In genomic region chr9:124311502-124311901, GRCm38 (mm10) we compare ENCODE assay signal across 8 mouse cellular contexts. TPM values are rescaled to one million over a fixed set of nuclear protein-coding genes. Genes with fewer than 3 reads are reported as not detected.
A peak's percentile ranks its signal among the peaks of the same experiment; 100 is the strongest.
DNase-seq lines count a peak whose midpoint lies in the region; ATAC-seq and TF ChIP-seq lines count a peak whose summit lies in the region.
"Had no signal": no experiment of that assay in that cellular context is flagged by ENCODE, and none has a peak within 500 bp of the region (broad histone marks: within the 10 kb centered on the region; RNA-seq: fewer than 3 reads in every experiment).

No protein-coding gene starts in this region.

- H3K36me3 ChIP-seq in lung, postnatal 0 days (ENCODE audit: insufficient read depth, low read length): no peaks in the 10 kb centered on the region
- no peaks in the 10 kb centered on the region for H3K36me3 ChIP-seq in forebrain, embryonic 16.5 days (ENCODE audit: control insufficient read depth, insufficient read depth)
- H3K36me3 ChIP-seq in limb, embryonic 15.5 days: no peaks in the 10 kb centered on the region
- H3K36me3 ChIP-seq in stomach, embryonic 16.5 days (ENCODE audit: control insufficient read depth, insufficient read depth, low read length): no peaks in the 10 kb centered on the region

- H3K4me3 ChIP-seq in lung, postnatal 0 days (ENCODE audit: low read depth, low read length): peak overlapping the region; percentile 50; the same call in 1 of the 2 replicates
- H3K4me3 ChIP-seq in forebrain, embryonic 16.5 days (replicated peaks; ENCODE audit: low read length): peak overlapping the region; percentile 81
- peak overlapping the region; percentile 73 for H3K4me3 ChIP-seq in limb, embryonic 15.5 days
- H3K4me3 ChIP-seq in stomach, embryonic 16.5 days (replicated peaks; ENCODE audit: low read length): peak overlapping the region; percentile 70

- peak overlapping the region; percentile 54 for H3K9ac ChIP-seq in lung, postnatal 0 days (replicated peaks; ENCODE audit: low read depth)
- peak overlapping the region; percentile 80; the same call in 1 of the 2 replicates for H3K9ac ChIP-seq in forebrain, embryonic 16.5 days (replicated peaks; ENCODE audit: low read depth, low read length)
- H3K9ac ChIP-seq in limb, embryonic 15.5 days: peak overlapping the region; percentile 17; the same call in 1 of the 2 replicates
- peak overlapping the region; percentile 75 for H3K9ac ChIP-seq in stomach, embryonic 16.5 days (ENCODE audit: low read length)

- no peak for TF ChIP-seq CTCF in lung, postnatal 0 days (IDR thresholded peaks at IDR 0.05)

- H3K4me1 ChIP-seq in lung, postnatal 0 days (ENCODE audit: insufficient read depth, low read depth, low read length): no peaks in the 10 kb centered on the region; the same call in 1 of the 2 replicates
- peaks cover 13% of the 10 kb centered on the region for H3K4me1 ChIP-seq in forebrain, embryonic 16.5 days (replicated peaks; ENCODE audit: control insufficient read depth, insufficient read depth, low read length)
- peaks cover 4% of the 10 kb centered on the region; the same call in 1 of the 2 replicates for H3K4me1 ChIP-seq in limb, embryonic 15.5 days
- peaks cover 3% of the 10 kb centered on the region; the same call in 1 of the 2 replicates for H3K4me1 ChIP-seq in stomach, embryonic 16.5 days (ENCODE audit: control insufficient read depth, insufficient read depth, low read length)

- H3K27ac ChIP-seq in lung, postnatal 0 days (ENCODE audit: low read length): peak overlapping the region; percentile 89
- H3K27ac ChIP-seq in forebrain, embryonic 16.5 days (ENCODE audit: low read length): no peak overlapping the region
- no peak overlapping the region for H3K27ac ChIP-seq in limb, embryonic 15.5 days
- H3K27ac ChIP-seq in stomach, embryonic 16.5 days (ENCODE audit: low read length): no peak overlapping the region

- TF ChIP-seq EP300 in lung, postnatal 0 days (IDR thresholded peaks at IDR 0.05): no peak

- DNase-seq in lung, postnatal 0 days (ENCODE audit: low spot score): peak; percentile 4
- no peak for DNase-seq in lung, adult 18-20 months
- no peak for DNase-seq in spleen, postnatal 36 days (ENCODE audit: low spot score in 2 of 2)
- no peak for DNase-seq in cerebellum, postnatal 36 days
- DNase-seq: kidney, postnatal 14 days had no signal

- H3K9me3 ChIP-seq in lung, postnatal 0 days (ENCODE audit: low read length): no peaks in the 10 kb centered on the region
- no peaks in the 10 kb centered on the region for H3K9me3 ChIP-seq in forebrain, embryonic 16.5 days (ENCODE audit: control insufficient read depth, low read length)
- no peaks in the 10 kb centered on the region for H3K9me3 ChIP-seq in limb, embryonic 15.5 days
- no peaks in the 10 kb centered on the region for H3K9me3 ChIP-seq in stomach, embryonic 16.5 days (replicated peaks; ENCODE audit: control insufficient read depth, low read length)

- H3K27me3 ChIP-seq in lung, postnatal 0 days (replicated peaks; ENCODE audit: insufficient read depth, low read length): no peaks in the 10 kb centered on the region
- no peaks in the 10 kb centered on the region for H3K27me3 ChIP-seq in forebrain, embryonic 16.5 days (replicated peaks; ENCODE audit: control insufficient read depth, insufficient read depth, low read length)
- H3K27me3 ChIP-seq in limb, embryonic 15.5 days: no peaks in the 10 kb centered on the region
- H3K27me3 ChIP-seq in stomach, embryonic 16.5 days (ENCODE audit: control insufficient read depth, insufficient read depth, low read length): no peaks in the 10 kb centered on the region

- no peak for ATAC-seq in lung, postnatal 0 days
- no peak for ATAC-seq in forebrain, embryonic 16.5 days
- ATAC-seq in limb, embryonic 15.5 days (ENCODE audit: insufficient number of reproducible peaks, low FRiP score, low TSS enrichment, low read depth): no peak
- ATAC-seq in stomach, embryonic 16.5 days (ENCODE audit: insufficient read depth, low FRiP score): no peak

- H3K4me2 ChIP-seq in lung, postnatal 0 days (replicated peaks; ENCODE audit: low read depth, low read length): peak overlapping the region; percentile 49
- H3K4me2 ChIP-seq in forebrain, embryonic 16.5 days (ENCODE audit: low read length): peak overlapping the region; percentile 66
- peak overlapping the region; percentile 52 for H3K4me2 ChIP-seq in limb, embryonic 15.5 days
- peak overlapping the region; percentile 55 for H3K4me2 ChIP-seq in stomach, embryonic 16.5 days (ENCODE audit: low read depth, low read length)

RNA-seq across cellular contexts. Expression of gene 2010315B03Rik, which starts 1.0 kb away (rescaled TPM):
- polyA plus RNA-seq in lung, postnatal 0 days (2015; fragmentation: Nextera tagmentation; extraction: Ambion mirVana): 11.4 and 11.7 TPM in 2 replicates
- 10.8 and 11.4 TPM in 2 replicates for polyA plus RNA-seq in forebrain, embryonic 16.5 days (2015; fragmentation: Nextera tagmentation; extraction: Ambion mirVana)
- 7.9 and 10.1 TPM in 2 replicates for polyA plus RNA-seq in limb, embryonic 15.5 days (2015; fragmentation: Nextera tagmentation; extraction: Ambion mirVana)
- polyA plus RNA-seq in stomach, embryonic 16.5 days (2015; fragmentation: Nextera tagmentation; extraction: Ambion mirVana): 14.2 and 16.4 TPM in 2 replicates

Comparison
In these comparisons a context has a peak if more than half of its experiments do, and no peak if none do; other contexts are left out.
1. H3K9ac ChIP-seq: peak in every context shown above with its lines; median percentile 80 in forebrain, embryonic 16.5 days; 75 in stomach, embryonic 16.5 days; 54 in lung, postnatal 0 days; 17 in limb, embryonic 15.5 days.